In the genomic region with DNA sequence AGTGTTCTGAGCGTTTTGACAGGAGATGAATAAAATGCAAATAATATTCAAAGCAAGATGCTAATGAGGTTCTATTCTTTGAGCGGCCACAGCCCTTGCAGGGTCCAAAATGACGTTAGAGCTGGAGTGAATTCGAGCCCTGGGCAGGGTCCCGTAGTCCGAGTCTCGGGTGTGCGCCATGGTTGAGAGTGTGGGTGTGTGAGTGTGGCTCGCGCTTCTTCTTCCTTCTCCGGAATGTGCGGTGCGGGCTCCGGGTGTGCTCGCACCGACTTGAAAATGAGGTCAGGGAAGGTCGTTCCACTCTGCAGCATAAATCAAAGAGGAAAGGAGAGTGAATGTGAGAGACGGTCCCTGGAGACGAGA, we compare ENCODE assay signal across 10 mouse cellular contexts. TPM values are rescaled to one million over a fixed set of nuclear protein-coding genes. Genes with fewer than 3 reads are reported as not detected.
DNase-seq lines count a peak whose midpoint lies in the region; ATAC-seq lines count a peak whose summit lies in the region.
"Had no signal": no experiment of that assay in that cellular context is flagged by ENCODE, and none has a peak within 500 bp of the region (broad histone marks: within the 10 kb centered on the region; RNA-seq: fewer than 3 reads in every experiment).

No protein-coding gene starts in this region.

- H3K9me3 ChIP-seq in kidney, embryonic 14.5 days (ENCODE audit: control insufficient read depth, low read length): no peaks in the 10 kb centered on the region
- no peaks in the 10 kb centered on the region for H3K9me3 ChIP-seq in embryonic facial prominence, embryonic 11.5 days (replicated peaks; ENCODE audit: control insufficient read depth, low read length)
- peaks cover under 1% of the 10 kb centered on the region; the same call in 1 of the 2 replicates for H3K9me3 ChIP-seq in limb, embryonic 11.5 days (ENCODE audit: control insufficient read depth, low read length)
- H3K9me3 ChIP-seq in neural tube, embryonic 12.5 days: no peaks in the 10 kb centered on the region

- DNase-seq in kidney, postnatal 36 days: no peak
- peak; percentile 44 for DNase-seq in embryonic facial prominence, embryonic 11.5 days (ENCODE audit: low spot score)
- DNase-seq in limb, embryonic 11.5 days (ENCODE audit: low spot score): peak; percentile 56
- DNase-seq in layer of hippocampus, adult 9-10 months (ENCODE audit: low spot score): no peak
- no peak for DNase-seq in adrenal gland, adult 2 months
- DNase-seq in frontal cortex, postnatal 36 days (ENCODE audit: low spot score in 2 of 2): no peak

- H3K36me3 ChIP-seq in kidney, embryonic 14.5 days (ENCODE audit: control insufficient read depth, insufficient read depth, low read length): no peaks in the 10 kb centered on the region
- no peaks in the 10 kb centered on the region for H3K36me3 ChIP-seq in embryonic facial prominence, embryonic 11.5 days (replicated peaks; ENCODE audit: control insufficient read depth, insufficient read depth, low read depth, low read length)
- no peaks in the 10 kb centered on the region for H3K36me3 ChIP-seq in limb, embryonic 11.5 days (ENCODE audit: control insufficient read depth, insufficient read depth, low read length)
- no peaks in the 10 kb centered on the region for H3K36me3 ChIP-seq in neural tube, embryonic 12.5 days

- peak overlapping the region; percentile 24; the same call in 1 of the 2 replicates for H3K27ac ChIP-seq in kidney, embryonic 14.5 days (ENCODE audit: low read depth, low read length)
- 0 out of 2 replicates have a peak overlapping the region, but pooled peaks have one; percentile 62 for H3K27ac ChIP-seq in embryonic facial prominence, embryonic 11.5 days (replicated peaks; ENCODE audit: low read depth, low read length)
- no peak overlapping the region for H3K27ac ChIP-seq in limb, embryonic 11.5 days (replicated peaks; ENCODE audit: low read depth, low read length)
- no peak overlapping the region for H3K27ac ChIP-seq in neural tube, embryonic 12.5 days
- H3K27ac ChIP-seq: heart, adult 2 months had no signal

- peak overlapping the region; percentile 31 for H3K4me3 ChIP-seq in kidney, embryonic 14.5 days (ENCODE audit: low read length)
- peak overlapping the region; percentile 5 for H3K4me3 ChIP-seq in embryonic facial prominence, embryonic 11.5 days (ENCODE audit: low read depth, low read length)
- peak overlapping the region; percentile 26; the same call in 1 of the 2 replicates for H3K4me3 ChIP-seq in limb, embryonic 11.5 days (ENCODE audit: low read depth, low read length)
- H3K4me3 ChIP-seq in neural tube, embryonic 12.5 days: no peak overlapping the region
- H3K4me3 ChIP-seq: heart, adult 2 months had no signal

- peak overlapping the region; percentile 60 for H3K4me2 ChIP-seq in kidney, embryonic 14.5 days (replicated peaks; ENCODE audit: low read depth, low read length)
- H3K4me2 ChIP-seq in embryonic facial prominence, embryonic 11.5 days (ENCODE audit: low read depth, low read length): peak overlapping the region; percentile 75
- H3K4me2 ChIP-seq in limb, embryonic 11.5 days (ENCODE audit: low read depth, severe bottlenecking): peak overlapping the region; percentile 77
- peak overlapping the region; percentile 65 for H3K4me2 ChIP-seq in neural tube, embryonic 12.5 days (replicated peaks)

- no peak overlapping the region for H3K9ac ChIP-seq in kidney, embryonic 14.5 days (ENCODE audit: low read depth, low read length)
- H3K9ac ChIP-seq in embryonic facial prominence, embryonic 11.5 days (replicated peaks; ENCODE audit: low read length): no peak overlapping the region
- no peak overlapping the region for H3K9ac ChIP-seq in limb, embryonic 11.5 days (ENCODE audit: low read length)
- H3K9ac ChIP-seq in neural tube, embryonic 12.5 days: no peak overlapping the region

- no peak for ATAC-seq in kidney, embryonic 14.5 days (ENCODE audit: low FRiP score, low TSS enrichment)
- no peak for ATAC-seq in embryonic facial prominence, embryonic 11.5 days (replicated peaks; ENCODE audit: insufficient number of reproducible peaks, low FRiP score, low TSS enrichment, low read depth)
- no peak for ATAC-seq in limb, embryonic 11.5 days (ENCODE audit: insufficient number of reproducible peaks, low FRiP score, low TSS enrichment, low read depth)
- ATAC-seq in neural tube, embryonic 12.5 days (ENCODE audit: low FRiP score, low read depth): no peak
- ATAC-seq: Patski had no signal

- 0% methylated on average over 19 of the region's 19 CpGs for WGBS in kidney, embryonic 14.5 days
- WGBS in embryonic facial prominence, embryonic 11.5 days: 1% methylated on average over 19 of the region's 19 CpGs
- 1% methylated on average over 19 of the region's 19 CpGs for WGBS in limb, embryonic 11.5 days
- WGBS in neural tube, embryonic 12.5 days: 1% methylated on average over 19 of the region's 19 CpGs

- peaks cover 39% of the 10 kb centered on the region for H3K27me3 ChIP-seq in kidney, embryonic 14.5 days (ENCODE audit: control insufficient read depth, insufficient read depth, low read length)
- peaks cover 25% of the 10 kb centered on the region for H3K27me3 ChIP-seq in embryonic facial prominence, embryonic 11.5 days (ENCODE audit: control insufficient read depth, insufficient read depth, low read length)
- H3K27me3 ChIP-seq in limb, embryonic 11.5 days (ENCODE audit: control insufficient read depth, insufficient read depth, low read length): peaks cover 45% of the 10 kb centered on the region
- H3K27me3 ChIP-seq in neural tube, embryonic 12.5 days (replicated peaks): peaks cover 51% of the 10 kb centered on the region

- H3K4me1 ChIP-seq in kidney, embryonic 14.5 days (ENCODE audit: control insufficient read depth, insufficient read depth, low read length): peaks cover 46% of the 10 kb centered on the region
- peaks cover 29% of the 10 kb centered on the region for H3K4me1 ChIP-seq in embryonic facial prominence, embryonic 11.5 days (ENCODE audit: control insufficient read depth, insufficient read depth, low read length)
- H3K4me1 ChIP-seq in limb, embryonic 11.5 days (ENCODE audit: control insufficient read depth, insufficient read depth, low read length): peaks cover 45% of the 10 kb centered on the region
- H3K4me1 ChIP-seq in neural tube, embryonic 12.5 days: peaks cover 54% of the 10 kb centered on the region

RNA-seq across cellular contexts. Expression of a gene that starts 9.4 kb away (rescaled TPM):
- polyA plus RNA-seq in kidney, embryonic 14.5 days (2014; fragmentation: Nextera tagmentation; extraction: Ambion mirVana): not detected in 2 replicates
- polyA plus RNA-seq in embryonic facial prominence, embryonic 11.5 days (2014; fragmentation: Nextera tagmentation; extraction: Ambion mirVana): not detected in 2 replicates
- not detected in 2 replicates for polyA plus RNA-seq in limb, embryonic 11.5 days (2014; fragmentation: Nextera tagmentation; extraction: Ambion mirVana)
- 0.18 TPM in 1 of 2 replicates, not detected in the other for polyA plus RNA-seq in neural tube, embryonic 12.5 days (2016; fragmentation: Nextera tagmentation; extraction: Ambion mirVana)
- not detected for total RNA-seq in adrenal gland, adult 2 months (2021)
- not detected in 2 replicates for polyA plus RNA-seq in adrenal gland, adult 2 months (2012; rRNA removed)
- total RNA-seq: heart, adult 2 months had no signal
- polyA plus RNA-seq: heart, adult 2 months; Patski had no signal

RNA-seq across cellular contexts. Expression of a gene that starts 47.6 kb away (rescaled TPM):
- not detected in 2 replicates for polyA plus RNA-seq in kidney, embryonic 14.5 days (2014; fragmentation: Nextera tagmentation; extraction: Ambion mirVana)
- polyA plus RNA-seq in embryonic facial prominence, embryonic 11.5 days (2014; fragmentation: Nextera tagmentation; extraction: Ambion mirVana): not detected in 2 replicates
- polyA plus RNA-seq in limb, embryonic 11.5 days (2014; fragmentation: Nextera tagmentation; extraction: Ambion mirVana): not detected in 2 replicates
- not detected in 2 replicates for polyA plus RNA-seq in neural tube, embryonic 12.5 days (2016; fragmentation: Nextera tagmentation; extraction: Ambion mirVana)
- not detected for total RNA-seq in adrenal gland, adult 2 months (2021)
- not detected in 2 replicates for polyA plus RNA-seq in adrenal gland, adult 2 months (2012; rRNA removed)
- total RNA-seq: heart, adult 2 months had no signal
- polyA plus RNA-seq: Patski had no signal

Comparison
In these comparisons a context has a peak if more than half of its experiments do, and no peak if none do; other contexts are left out.
1. H3K27ac ChIP-seq: peak in kidney, embryonic 14.5 days (single experiment) and embryonic facial prominence, embryonic 11.5 days (single experiment); none in limb, embryonic 11.5 days (single experiment) and neural tube, embryonic 12.5 days (single experiment).
2. DNase-seq: peak in embryonic facial prominence, embryonic 11.5 days (single experiment) and limb, embryonic 11.5 days (single experiment); none in kidney, postnatal 36 days (0 of 2), layer of hippocampus, adult 9-10 months (single experiment), adrenal gland, adult 2 months (single experiment) and frontal cortex, postnatal 36 days (0 of 2).
3. Peak in every context shown above with its lines, with median percentiles within 50 percentile points of each other: H3K4me2 ChIP-seq.